Mouse (Mus musculus) 3T3-L1 (cell line): ENCODE measurements around the gene Trp53tg5.

Experiments used
- DNase-seq: peaks from one replicate; pipeline ENCODE4 v3.0.0-alpha.2; 2015; ENCODE audit warnings: low read depth, low spot score

Gene Trp53tg5

GRCm38 (mm10) chr2:164452000-164452676, 21.4 kb downstream of the Trp53tg5 start:
- DNase-seq = no peak

- DNase-seq = no peak
Measured at GRCm38 (mm10) chr2:164449341-164450042, 24.0 kb downstream of the Trp53tg5 start.

- no peak for DNase-seq
Measured at GRCm38 (mm10) chr2:164448921-164449320, 24.6 kb downstream of the Trp53tg5 start.

GRCm38 (mm10) chr2:164448140-164448539, 25.4 kb downstream of the Trp53tg5 start:
- DNase-seq = no peak

GRCm38 (mm10) chr2:164446086-164446469, 27.4 kb downstream of the Trp53tg5 start:
- DNase-seq = no peak

- DNase-seq = no peak
Measured at GRCm38 (mm10) chr2:164445399-164446085, 28.0 kb downstream of the Trp53tg5 start.

GRCm38 (mm10) chr2:164444701-164445100, 28.8 kb downstream of the Trp53tg5 start:
- no peak for DNase-seq

- DNase-seq = no peak
Measured at GRCm38 (mm10) chr2:164443460-164444000, 30.0 kb downstream of the Trp53tg5 start, which contains the start of gene Sdc4. Gene Sdc4, minus strand, starts transcription at chr2:164443887.

- DNase-seq = peak; percentile 86
Measured at GRCm38 (mm10) chr2:164443051-164443437, 30.5 kb downstream of the Trp53tg5 start.

- peak; percentile 62 for DNase-seq
Measured at GRCm38 (mm10) chr2:164442315-164443050, 31.0 kb downstream of the Trp53tg5 start.

GRCm38 (mm10) chr2:164441731-164442130, 31.8 kb downstream of the Trp53tg5 start:
- no peak for DNase-seq

- no peak for DNase-seq
Measured at GRCm38 (mm10) chr2:164441155-164441554, 32.4 kb downstream of the Trp53tg5 start.

- no peak for DNase-seq
Measured at GRCm38 (mm10) chr2:164440314-164440713, 33.2 kb downstream of the Trp53tg5 start.

GRCm38 (mm10) chr2:164439001-164439421, 34.5 kb downstream of the Trp53tg5 start:
- peak; percentile 94 for DNase-seq

GRCm38 (mm10) chr2:164438257-164438656, 35.3 kb downstream of the Trp53tg5 start:
- DNase-seq = no peak

GRCm38 (mm10) chr2:164437710-164438109, 35.8 kb downstream of the Trp53tg5 start:
- DNase-seq = no peak

GRCm38 (mm10) chr2:164436961-164437360, 36.6 kb downstream of the Trp53tg5 start:
- DNase-seq = no peak

GRCm38 (mm10) chr2:164436215-164436913, 37.2 kb downstream of the Trp53tg5 start:
- DNase-seq = no peak

- no peak for DNase-seq
Measured at GRCm38 (mm10) chr2:164435216-164436090, 38.1 kb downstream of the Trp53tg5 start.

GRCm38 (mm10) chr2:164434681-164435080, 38.8 kb downstream of the Trp53tg5 start:
- DNase-seq = no peak
